Comparison of ENCODE assay signal across 8 mouse cellular contexts in the genomic region with DNA sequence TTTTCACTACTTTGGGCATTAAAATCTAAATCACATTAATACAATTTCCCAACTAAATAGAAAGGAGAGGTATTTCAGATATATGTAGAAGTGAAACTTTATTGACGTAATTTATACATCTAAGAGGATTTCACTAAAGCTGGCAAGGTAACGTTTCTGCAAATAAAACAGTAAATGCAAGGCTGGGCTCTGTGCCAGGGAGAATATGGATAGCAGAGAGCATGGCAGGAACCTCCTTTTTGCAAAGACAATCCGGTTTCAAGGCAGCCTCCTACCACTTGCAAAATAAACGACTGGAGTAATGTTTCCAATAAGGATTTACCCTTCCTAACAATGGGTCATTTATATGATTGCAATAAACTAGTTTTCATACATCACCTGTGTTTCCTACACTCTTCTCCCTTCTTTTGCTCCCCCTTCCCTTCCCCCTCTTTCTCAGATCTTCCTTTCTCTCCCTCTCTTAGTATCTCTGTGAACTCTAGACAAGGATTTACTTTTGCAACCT. TPM values are rescaled to one million over a fixed set of nuclear protein-coding genes. Genes with fewer than 3 reads are reported as not detected.
A peak's percentile ranks its signal among the peaks of the same experiment; 100 is the strongest.
DNase-seq lines count a peak whose midpoint lies in the region; ATAC-seq lines count a peak whose summit lies in the region.

No protein-coding gene starts in this region.

- no peak for ATAC-seq in intestine, embryonic 16.5 days
- no peak for ATAC-seq in neural tube, embryonic 13.5 days (ENCODE audit: low read depth)

- H3K27me3 ChIP-seq in forebrain, embryonic 10.5 days (ENCODE audit: poor library complexity, severe bottlenecking): peaks cover 71% of the 10 kb centered on the region
- no peaks in the 10 kb centered on the region for H3K27me3 ChIP-seq in intestine, embryonic 16.5 days (replicated peaks; ENCODE audit: control insufficient read depth, insufficient read depth, low read length)
- peaks cover 17% of the 10 kb centered on the region for H3K27me3 ChIP-seq in neural tube, embryonic 13.5 days

- H3K4me1 ChIP-seq in forebrain, embryonic 10.5 days: peaks cover 60% of the 10 kb centered on the region
- H3K4me1 ChIP-seq in intestine, embryonic 16.5 days (ENCODE audit: control insufficient read depth, insufficient read depth, low read length): peaks cover 16% of the 10 kb centered on the region
- H3K4me1 ChIP-seq in neural tube, embryonic 13.5 days (replicated peaks): peaks cover 45% of the 10 kb centered on the region

- peak overlapping the region; percentile 81; the same call in 1 of the 2 replicates for H3K4me3 ChIP-seq in forebrain, embryonic 10.5 days
- peak overlapping the region; percentile 35; the same call in 1 of the 2 replicates for H3K4me3 ChIP-seq in intestine, embryonic 16.5 days (ENCODE audit: low read length)
- H3K4me3 ChIP-seq in neural tube, embryonic 13.5 days: peak overlapping the region; percentile 91

- WGBS in forebrain, embryonic 10.5 days: 13% methylated on average over 4 of the region's 4 CpGs
- 14% methylated on average over 4 of the region's 4 CpGs for WGBS in intestine, embryonic 16.5 days
- WGBS in neural tube, embryonic 13.5 days: 18% methylated on average over 4 of the region's 4 CpGs

- H3K27ac ChIP-seq in forebrain, embryonic 10.5 days: peak overlapping the region; percentile 95
- H3K27ac ChIP-seq in intestine, embryonic 16.5 days (ENCODE audit: low read length): peak overlapping the region; percentile 77
- peak overlapping the region; percentile 87 for H3K27ac ChIP-seq in neural tube, embryonic 13.5 days (replicated peaks)

- DNase-seq in kidney, postnatal 4 days: peak; percentile 21 to 33
- no peak for DNase-seq in kidney, postnatal 14 days
- no peak for DNase-seq in forebrain, embryonic 10.5 days (ENCODE audit: extremely low spot score, low spot score)
- no peak for DNase-seq in embryo, embryonic 10.5 days (ENCODE audit: low spot score)
- no peak for DNase-seq in cerebellum, adult 8-10 months
- no peak for DNase-seq in thymus, postnatal 14 days

- H3K9me3 ChIP-seq in forebrain, embryonic 10.5 days: no peaks in the 10 kb centered on the region
- no peaks in the 10 kb centered on the region for H3K9me3 ChIP-seq in intestine, embryonic 16.5 days (ENCODE audit: control insufficient read depth, low read length)
- H3K9me3 ChIP-seq in neural tube, embryonic 13.5 days: no peaks in the 10 kb centered on the region

- peak overlapping the region; percentile 88 for H3K4me2 ChIP-seq in intestine, embryonic 16.5 days (ENCODE audit: low read depth, low read length)
- peak overlapping the region; percentile 85 for H3K4me2 ChIP-seq in neural tube, embryonic 13.5 days

- H3K36me3 ChIP-seq in forebrain, embryonic 10.5 days (replicated peaks): no peaks in the 10 kb centered on the region
- H3K36me3 ChIP-seq in intestine, embryonic 16.5 days (ENCODE audit: control insufficient read depth, insufficient read depth, low read length): no peaks in the 10 kb centered on the region
- H3K36me3 ChIP-seq in neural tube, embryonic 13.5 days: no peaks in the 10 kb centered on the region

- H3K9ac ChIP-seq in intestine, embryonic 16.5 days (ENCODE audit: low read depth, low read length): peak overlapping the region; percentile 34; the same call in 1 of the 2 replicates
- peak overlapping the region; percentile 61 for H3K9ac ChIP-seq in neural tube, embryonic 13.5 days

RNA-seq across cellular contexts. Expression of gene Nfia, which starts 2.0 kb away (rescaled TPM):
- 10.9 and 17.6 TPM in 2 replicates for polyA plus RNA-seq in forebrain, embryonic 10.5 days (2016; fragmentation: Nextera tagmentation; extraction: Ambion mirVana)
- 23.7 and 24.0 TPM in 2 replicates for polyA plus RNA-seq in intestine, embryonic 16.5 days (2015; fragmentation: Nextera tagmentation; extraction: Ambion mirVana)
- 45.1 and 51.6 TPM in 2 replicates for polyA plus RNA-seq in neural tube, embryonic 13.5 days (2015; fragmentation: Nextera tagmentation; extraction: Ambion mirVana)

RNA-seq across cellular contexts. Expression of gene E130114P18Rik, which starts 3.4 kb away (rescaled TPM):
- 14.3 and 21.3 TPM in 2 replicates for polyA plus RNA-seq in forebrain, embryonic 10.5 days (2016; fragmentation: Nextera tagmentation; extraction: Ambion mirVana)
- polyA plus RNA-seq in intestine, embryonic 16.5 days (2015; fragmentation: Nextera tagmentation; extraction: Ambion mirVana): 2.5 and 2.6 TPM in 2 replicates
- 22.0 and 30.7 TPM in 2 replicates for polyA plus RNA-seq in neural tube, embryonic 13.5 days (2015; fragmentation: Nextera tagmentation; extraction: Ambion mirVana)

Comparison
In these comparisons a context has a peak if more than half of its experiments do, and no peak if none do; other contexts are left out.
1. DNase-seq: peak in kidney, postnatal 4 days (2 of 2); none in kidney, postnatal 14 days (single experiment), forebrain, embryonic 10.5 days (single experiment), embryo, embryonic 10.5 days (single experiment), cerebellum, adult 8-10 months (single experiment) and thymus, postnatal 14 days (single experiment).
2. H3K4me3 ChIP-seq: peak in every context shown above with its lines; median percentile 91 in neural tube, embryonic 13.5 days; 81 in forebrain, embryonic 10.5 days; 35 in intestine, embryonic 16.5 days.
3. Peak in every context shown above with its lines, with median percentiles within 50 percentile points of each other: H3K27ac ChIP-seq.